Mouse (Mus musculus) erythroblast, embryonic 14.5 days (primary cell): ENCODE results near the gene Edem2. TPM values are rescaled to one million over a fixed set of nuclear protein-coding genes. Genes with fewer than 3 reads are reported as not detected.

Experiments
- H3K27me3 ChIP-seq: 2 replicates; pipeline ENCODE4 v1.6.1; 2012; ENCODE audit warnings: inconsistent platforms; ENCODE audit not compliant: control insufficient read depth
- H3K36me3 ChIP-seq: 2 replicates; pipeline ENCODE4 v1.6.1; 2012; ENCODE audit warnings: mild to moderate bottlenecking, inconsistent platforms; ENCODE audit not compliant: control insufficient read depth
- H3K4me1 ChIP-seq: 2 replicates; pipeline ENCODE4 v1.6.1; 2012; ENCODE audit warnings: inconsistent platforms; ENCODE audit not compliant: control insufficient read depth
- H3K4me3 ChIP-seq: replicated peaks from 2 replicates; pipeline ENCODE3; 2012; ENCODE audit warnings: moderate library complexity, mild to moderate bottlenecking, inconsistent platforms
- H3K9me3 ChIP-seq: 2 replicates; pipeline ENCODE4 v1.6.1; 2012; ENCODE audit warnings: low read length, inconsistent platforms, mixed read lengths; ENCODE audit not compliant: control insufficient read depth
- GATA1 ChIP-seq: IDR thresholded peaks from 2 replicates; pipeline ENCODE4 v1.6.1; 2012; ENCODE audit warnings: low read length, inconsistent platforms, mixed read lengths
- TAL1 ChIP-seq: IDR thresholded peaks from 3 replicates; pipeline ENCODE4 v1.6.1; 2012; ENCODE audit warnings: low read length, inconsistent platforms, mixed read lengths
- polyA plus RNA-seq: library from polyadenylated mRNA; stranded (reverse); fragments of >175 nt; gene quantifications from 2 replicates; pipeline ENCODE4 v1.2.3, GENCODE M21; 2012

The Edem2 gene
- polyA plus RNA-seq, 1 experiment, result 2.8 TPM

- no peak overlapping the region for H3K4me3 ChIP-seq
- TF ChIP-seq GATA1, result no peak
- TF ChIP-seq TAL1, result no peak
Observed at GRCm38 (mm10) chr2:155683137-155683536, 46.1 kb downstream of the Edem2 start.

GRCm38 (mm10) chr2:155681874-155682273 lies 47.4 kb downstream of the Edem2 start:
- H3K4me3 ChIP-seq, result no peak overlapping the region
- TF ChIP-seq TAL1, result no peak
- no peak for TF ChIP-seq GATA1

More at GRCm38 (mm10) chr2:155683137-155683536, 46.1 kb downstream of the Edem2 start:
- Histone ChIP-seq H3K36me3 (peaks cover 18% of the 10 kb centered on the region), H3K9me3 (no peaks in the 10 kb centered on the region), H3K4me1 (peaks cover 4% of the 10 kb centered on the region), H3K27me3 (no peaks in the 10 kb centered on the region)

GRCm38 (mm10) chr2:155681194-155681593 lies 48.1 kb downstream of the Edem2 start:
- Histone ChIP-seq H3K9me3 (no peaks in the 10 kb centered on the region), H3K27me3 (no peaks in the 10 kb centered on the region), H3K36me3 (peaks cover 9% of the 10 kb centered on the region), H3K4me1 (peaks cover 2% of the 10 kb centered on the region), H3K4me3 (no peak overlapping the region)
- no peak for TF ChIP-seq GATA1
- TF ChIP-seq TAL1, result no peak

More at GRCm38 (mm10) chr2:155681874-155682273, 47.4 kb downstream of the Edem2 start:
- Histone ChIP-seq H3K27me3 (no peaks in the 10 kb centered on the region), H3K36me3 (peaks cover 11% of the 10 kb centered on the region), H3K4me1 (peaks cover 2% of the 10 kb centered on the region), H3K9me3 (no peaks in the 10 kb centered on the region)

- TF ChIP-seq TAL1 (no peak), GATA1 (no peak)
- Histone ChIP-seq H3K4me3 (no peak overlapping the region), H3K27me3 (no peaks in the 10 kb centered on the region), H3K4me1 (peaks cover 2% of the 10 kb centered on the region), H3K36me3 (peaks cover 6% of the 10 kb centered on the region), H3K9me3 (no peaks in the 10 kb centered on the region)
Observed at GRCm38 (mm10) chr2:155680591-155680990, 48.7 kb downstream of the Edem2 start.

GRCm38 (mm10) chr2:155679586-155680110 lies 49.6 kb downstream of the Edem2 start:
- H3K4me1 ChIP-seq, result peaks cover 2% of the 10 kb centered on the region
- H3K27me3 ChIP-seq, result no peaks in the 10 kb centered on the region
- no peak overlapping the region for H3K4me3 ChIP-seq
- TF ChIP-seq GATA1 (no peak), TAL1 (no peak)
- peaks cover 6% of the 10 kb centered on the region for H3K36me3 ChIP-seq
- no peaks in the 10 kb centered on the region for H3K9me3 ChIP-seq

- Histone ChIP-seq H3K27me3 (no peaks in the 10 kb centered on the region), H3K4me1 (no peaks in the 10 kb centered on the region; the same call in 1 of the 2 replicates)
- no peak for TF ChIP-seq GATA1
- TF ChIP-seq TAL1, result no peak
Observed at GRCm38 (mm10) chr2:155675118-155675517, 54.2 kb downstream of the Edem2 start.

GRCm38 (mm10) chr2:155673546-155673945 lies 55.7 kb downstream of the Edem2 start:
- H3K4me3 ChIP-seq, result no peak overlapping the region
- peaks cover 27% of the 10 kb centered on the region for H3K36me3 ChIP-seq
- no peaks in the 10 kb centered on the region for H3K27me3 ChIP-seq
- no peaks in the 10 kb centered on the region; the same call in 1 of the 2 replicates for H3K4me1 ChIP-seq
- no peaks in the 10 kb centered on the region for H3K9me3 ChIP-seq
- TF ChIP-seq GATA1, result no peak
- no peak for TF ChIP-seq TAL1

More at GRCm38 (mm10) chr2:155675118-155675517, 54.2 kb downstream of the Edem2 start:
- Histone ChIP-seq H3K4me3 (no peak overlapping the region), H3K9me3 (no peaks in the 10 kb centered on the region), H3K36me3 (peaks cover 28% of the 10 kb centered on the region)

- H3K36me3 ChIP-seq, result peaks cover 39% of the 10 kb centered on the region
Observed at GRCm38 (mm10) chr2:155671236-155671635, 58.0 kb downstream of the Edem2 start.

GRCm38 (mm10) chr2:155668461-155668860 lies 60.8 kb downstream of the Edem2 start:
- Histone ChIP-seq H3K4me1 (no peaks in the 10 kb centered on the region), H3K4me3 (no peak overlapping the region), H3K36me3 (peaks cover 64% of the 10 kb centered on the region), H3K9me3 (no peaks in the 10 kb centered on the region), H3K27me3 (no peaks in the 10 kb centered on the region)
- TF ChIP-seq GATA1, result no peak
- TF ChIP-seq TAL1, result no peak

More at GRCm38 (mm10) chr2:155671236-155671635, 58.0 kb downstream of the Edem2 start:
- H3K27me3 ChIP-seq, result no peaks in the 10 kb centered on the region
- no peaks in the 10 kb centered on the region; the same call in 1 of the 2 replicates for H3K4me1 ChIP-seq
- H3K4me3 ChIP-seq, result no peak overlapping the region
- no peaks in the 10 kb centered on the region for H3K9me3 ChIP-seq
- TF ChIP-seq TAL1 (no peak), GATA1 (no peak)
